Mouse (Mus musculus) erythroblast, adult 5-6 weeks (primary cell): Measurements from ENCODE around the gene Clec12a. TPM values are rescaled to one million over a fixed set of nuclear protein-coding genes. Genes with fewer than 3 reads are reported as not detected.
A peak's percentile ranks its signal among the peaks of the same experiment; 100 is the strongest.
"Not testable (repeated sequence)": the region's sequence is repeated elsewhere in the genome, so short reads cannot be mapped to it uniquely, and the experiment has no call there.

Experiments used
- ATAC-seq: replicated peaks from 2 replicates; pipeline ENCODE4 v1.8.0; 2016; ENCODE audit warnings: moderate number of reproducible peaks, mild to moderate bottlenecking, moderate TSS enrichment, inconsistent platforms; ENCODE audit not compliant: poor library complexity, low FRiP score, severe bottlenecking
- total RNA-seq, 2 experiments: library from RNA; stranded (forward) in 1 of 2; stranded (reverse) in 1 of 2; fragments of 150-400 nt in 1 of 2; fragments of 200-764, 138-1000 nt in 1 of 2; gene quantifications; 2 replicates each; pipeline versions ENCODE4 v1.2.3 to v1.2.4; 2015 to 2017; ENCODE audit warnings: low replicate concordance in 2 of 2

Clec12a gene
- total RNA-seq (2015; ENCODE audit: low replicate concordance) (153 and 181 TPM in 2 replicates), total RNA-seq (2017; ENCODE audit: low replicate concordance) (93.7 and 116 TPM in 2 replicates)

GRCm38 (mm10) chr6:129342391-129342790 is at the start of gene Clec12a:
TSS of gene Clec12a (plus strand) at chr6:129342691.
- not testable (repeated sequence) for ATAC-seq

GRCm38 (mm10) chr6:129304180-129304579 is 38.3 kb upstream of the Clec12a start:
- ATAC-seq: no peak

- no peak for ATAC-seq
Measured at GRCm38 (mm10) chr6:129312499-129312898, 30.0 kb upstream of the Clec12a start.

- no peak for ATAC-seq
Measured at GRCm38 (mm10) chr6:129314655-129315168, 27.8 kb upstream of the Clec12a start.

GRCm38 (mm10) chr6:129315698-129316097 is 26.8 kb upstream of the Clec12a start:
- ATAC-seq: no peak

GRCm38 (mm10) chr6:129316463-129316862 is 26.0 kb upstream of the Clec12a start:
- no peak for ATAC-seq

- no peak for ATAC-seq
Measured at GRCm38 (mm10) chr6:129318395-129318794, 24.1 kb upstream of the Clec12a start.

GRCm38 (mm10) chr6:129319331-129319730 is 23.2 kb upstream of the Clec12a start:
- ATAC-seq: no peak

GRCm38 (mm10) chr6:129326016-129326415 is 16.5 kb upstream of the Clec12a start:
- ATAC-seq: no peak

GRCm38 (mm10) chr6:129326568-129327150 is 15.8 kb upstream of the Clec12a start:
- no peak for ATAC-seq

GRCm38 (mm10) chr6:129331610-129332009 is 10.9 kb upstream of the Clec12a start, which contains the start of gene 4922502D21Rik:
TSS of gene 4922502D21Rik (minus strand) at chr6:129331796.
- no peak for ATAC-seq

GRCm38 (mm10) chr6:129333674-129334078 is 8.8 kb upstream of the Clec12a start:
- ATAC-seq: no peak

- ATAC-seq: no peak
Measured at GRCm38 (mm10) chr6:129337751-129338150, 4.7 kb upstream of the Clec12a start.

GRCm38 (mm10) chr6:129344408-129344807 is 1.9 kb downstream of the Clec12a start:
- no peak for ATAC-seq

GRCm38 (mm10) chr6:129349524-129350352 is 7.2 kb downstream of the Clec12a start:
- ATAC-seq: no peak

- ATAC-seq: no peak
Measured at GRCm38 (mm10) chr6:129351091-129351490, 8.6 kb downstream of the Clec12a start.

GRCm38 (mm10) chr6:129355774-129356173 is 13.3 kb downstream of the Clec12a start:
- ATAC-seq: no peak

- ATAC-seq: no peak
Measured at GRCm38 (mm10) chr6:129356430-129356829, 13.9 kb downstream of the Clec12a start.

- ATAC-seq: no peak
Measured at GRCm38 (mm10) chr6:129359515-129359914, 17.0 kb downstream of the Clec12a start.

- no peak for ATAC-seq
Measured at GRCm38 (mm10) chr6:129363942-129364341, 21.5 kb downstream of the Clec12a start.

GRCm38 (mm10) chr6:129365959-129366359 is 23.5 kb downstream of the Clec12a start:
- peak; percentile 77 for ATAC-seq
